Mouse (Mus musculus) CH12F3 (cell line): ENCODE data around the gene Tcam1.

Source experiments
- in situ Hi-C: fragments of 300-500 bp; cut with MboI; formaldehyde crosslinking; loops from 2 replicates; pipeline ENCODE4 v1.14.3; 2020; ENCODE audit warnings: low sequenced_read_pairs

Gene Tcam1

DNA sequence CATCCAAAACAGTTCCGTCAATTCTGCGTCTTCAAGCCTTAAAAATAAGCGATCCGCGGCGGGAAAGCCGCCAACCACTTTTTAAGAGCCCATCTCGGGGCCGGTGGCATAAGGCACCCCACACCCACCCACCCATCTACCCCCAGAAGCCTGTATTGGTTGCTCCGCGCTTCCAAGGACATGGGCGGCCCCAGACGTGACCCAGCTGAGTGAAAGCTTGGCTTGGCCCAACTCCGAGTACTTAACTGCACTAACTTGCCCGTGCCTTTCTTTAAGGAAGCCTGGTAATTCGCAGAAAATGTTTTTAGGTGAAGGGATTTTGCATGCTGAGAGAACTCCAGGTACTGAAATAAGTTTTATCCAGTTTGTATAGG is 3.2 kb upstream of the Tcam1 start:
- in situ Hi-C loops, result no loop called here

DNA sequence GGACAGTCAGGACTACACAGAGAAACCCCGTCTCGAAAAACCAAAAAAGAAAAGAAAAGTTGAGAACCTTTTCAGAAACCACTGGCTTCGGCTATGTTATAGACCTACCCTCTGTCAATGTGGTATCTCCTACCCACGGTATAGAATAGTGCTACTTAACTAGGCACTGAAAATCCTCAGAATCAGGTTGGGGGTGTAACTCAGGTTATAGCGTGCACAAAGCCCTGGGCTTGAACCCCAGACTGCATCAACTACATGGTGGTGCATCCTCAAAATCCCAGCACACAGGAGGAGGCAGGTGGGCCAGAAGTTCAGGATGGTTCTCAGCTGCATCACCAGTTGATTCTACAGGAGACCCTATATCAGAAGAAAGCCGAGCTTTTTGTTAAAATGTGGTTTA is 2.7 kb upstream of the Tcam1 start:
- in situ Hi-C loops, result no loop called here

GRCm38 (mm10) chr11:106274374-106274773 is 2.1 kb upstream of the Tcam1 start:
- in situ Hi-C loops, result no loop called here

GRCm38 (mm10) chr11:106274971-106275411 is 1.5 kb upstream of the Tcam1 start:
- in situ Hi-C loops, result no loop called here

DNA sequence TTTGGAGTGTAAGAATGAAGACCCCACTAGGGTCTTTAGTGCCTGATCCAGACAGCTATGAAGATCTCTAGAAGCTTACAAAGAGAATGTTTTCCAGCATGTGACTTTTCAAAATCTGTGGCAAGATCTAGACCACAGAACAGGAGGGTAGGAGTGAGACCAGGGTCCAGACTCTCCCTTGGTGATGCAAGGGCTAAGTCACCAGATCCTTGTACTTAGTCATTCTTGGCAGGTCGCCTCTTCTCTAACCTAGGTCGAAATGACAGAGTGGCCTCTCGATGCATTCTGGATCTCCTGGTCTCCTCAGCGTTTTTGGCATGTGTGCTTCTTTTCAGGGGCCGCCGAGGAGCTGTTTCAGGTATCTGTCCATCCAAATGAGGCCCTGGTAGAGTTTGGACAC is 6.0 kb downstream of the Tcam1 start:
- in situ Hi-C loops, result no loop called here

DNA sequence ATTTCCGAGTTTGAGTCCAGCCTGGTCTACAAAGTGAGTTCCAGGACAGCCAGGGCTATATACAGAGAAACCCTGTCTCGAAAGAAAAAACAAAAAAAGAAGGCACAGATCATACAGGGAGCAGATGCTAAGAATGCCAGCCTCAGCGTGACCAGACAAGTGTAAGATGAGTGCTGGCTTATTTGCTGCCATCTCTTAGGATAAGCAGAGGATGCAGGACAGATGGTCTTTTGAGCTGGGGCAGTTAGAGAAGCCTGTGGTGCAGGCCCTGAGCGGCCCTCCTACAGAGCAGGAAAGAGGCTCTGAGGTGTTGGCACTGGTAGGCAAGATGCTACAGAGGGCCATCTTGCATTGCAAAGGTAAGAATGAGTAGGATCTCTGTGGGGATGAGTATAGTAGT is 6.9 kb downstream of the Tcam1 start:
- in situ Hi-C loops, result no loop called here

DNA sequence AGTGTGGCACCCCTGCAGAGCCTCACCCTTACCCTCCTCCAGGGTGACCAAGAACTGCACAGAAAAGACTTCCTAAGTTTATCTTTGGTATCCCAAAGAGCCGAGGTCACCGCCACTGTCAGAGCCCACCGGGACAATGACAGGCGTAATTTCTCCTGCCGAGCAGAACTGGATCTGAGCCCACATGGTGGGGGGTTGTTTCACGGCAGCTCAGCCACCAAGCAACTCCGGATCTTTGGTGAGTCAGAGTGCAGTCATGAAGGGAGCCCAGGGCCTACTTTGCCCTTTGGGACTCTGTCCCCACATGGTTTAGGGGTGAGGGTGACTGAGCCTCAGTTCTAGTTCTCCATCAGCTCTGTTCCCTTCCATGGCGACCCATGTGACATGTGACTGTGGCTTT is 7.7 kb downstream of the Tcam1 start:
- in situ Hi-C loops, result no loop called here

DNA sequence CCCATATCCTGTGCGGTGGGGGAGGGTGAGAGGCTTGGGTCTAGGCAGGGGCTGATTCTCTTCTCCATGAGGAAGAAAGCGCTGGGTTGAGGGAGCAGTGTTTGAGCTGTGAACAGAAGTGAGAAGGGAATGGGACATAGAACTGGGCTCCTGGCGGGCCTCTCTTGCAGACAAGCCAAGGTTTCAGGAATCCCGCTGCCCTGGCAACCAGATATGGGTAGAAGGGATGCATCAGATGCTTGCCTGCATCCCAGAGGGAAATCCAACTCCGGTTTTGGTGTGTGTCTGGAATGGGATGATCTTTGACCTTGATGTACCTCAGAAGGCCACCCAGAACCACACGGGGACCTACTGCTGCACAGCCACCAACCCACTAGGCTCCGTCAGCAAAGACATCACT is 9.7 kb downstream of the Tcam1 start:
- in situ Hi-C loops, result no loop called here

DNA sequence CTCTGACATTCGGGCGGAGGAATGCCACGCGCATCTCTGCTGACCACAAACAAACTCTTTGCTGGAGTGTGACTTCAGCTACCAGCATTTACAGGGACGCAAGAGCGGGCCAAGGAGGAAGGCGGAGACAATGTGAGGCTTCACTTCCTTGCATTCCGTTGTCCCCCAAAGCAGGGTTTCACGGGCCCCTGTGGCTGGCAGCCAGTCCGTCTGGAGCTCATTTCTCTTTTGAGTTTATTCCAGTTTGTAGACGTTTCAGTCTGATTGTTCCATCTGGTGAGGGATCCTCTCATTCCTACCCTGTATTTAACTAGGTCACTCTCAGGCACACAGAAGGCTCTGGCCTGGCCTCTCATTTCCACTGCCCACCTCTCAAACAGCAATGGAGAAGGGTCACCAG is 10.5 kb downstream of the Tcam1 start:
- in situ Hi-C loops, result no loop called here

DNA sequence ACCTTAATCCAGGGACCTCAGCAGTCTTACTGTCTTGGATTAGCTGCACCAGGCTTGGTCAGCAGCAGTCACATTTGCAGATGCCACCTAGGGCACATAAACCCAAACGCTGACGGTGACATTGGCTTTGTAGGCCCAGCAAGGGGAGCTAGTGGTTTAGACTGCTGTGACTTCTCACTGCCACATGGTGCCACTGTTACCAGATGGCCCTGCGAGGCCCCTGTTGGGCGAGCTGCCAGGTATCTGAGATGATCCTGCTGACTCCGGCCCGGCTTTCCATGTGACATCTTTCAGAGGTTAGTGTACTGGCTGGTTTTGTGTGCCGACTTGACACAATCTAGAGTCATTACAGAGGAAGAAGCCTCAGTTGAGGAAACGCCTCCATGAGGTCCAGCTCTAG is 12.9 kb downstream of the Tcam1 start:
- in situ Hi-C loops, result no loop called here

GRCm38 (mm10) chr11:106290376-106290775 is 13.9 kb downstream of the Tcam1 start:
- in situ Hi-C loops, result no loop called here

DNA sequence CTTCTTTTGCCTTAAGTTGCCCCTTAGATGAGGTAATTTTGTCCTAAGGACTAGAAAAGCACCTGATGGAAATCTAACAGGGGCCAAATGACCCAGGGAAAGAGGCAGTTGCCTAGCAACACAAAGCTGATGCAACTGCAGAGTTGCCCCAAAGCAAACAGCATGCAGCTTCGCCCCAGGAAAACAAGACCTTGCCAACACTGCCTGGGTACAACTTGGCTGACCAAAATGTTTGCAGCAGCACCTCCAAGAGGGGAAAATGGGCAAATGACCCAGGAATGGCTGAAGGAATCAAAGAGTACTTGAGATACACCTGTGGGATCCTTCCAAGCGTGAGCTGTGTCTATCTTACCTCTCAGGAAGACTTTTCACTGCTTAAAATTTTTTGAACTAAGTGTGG is 15.4 kb downstream of the Tcam1 start:
- in situ Hi-C loops, result no loop called here

- in situ Hi-C loops, result no loop called here
Measured at GRCm38 (mm10) chr11:106301765-106302164, 25.3 kb downstream of the Tcam1 start, which contains the start of gene Gh. TSS of gene Gh (minus strand) at chr11:106301865.

DNA sequence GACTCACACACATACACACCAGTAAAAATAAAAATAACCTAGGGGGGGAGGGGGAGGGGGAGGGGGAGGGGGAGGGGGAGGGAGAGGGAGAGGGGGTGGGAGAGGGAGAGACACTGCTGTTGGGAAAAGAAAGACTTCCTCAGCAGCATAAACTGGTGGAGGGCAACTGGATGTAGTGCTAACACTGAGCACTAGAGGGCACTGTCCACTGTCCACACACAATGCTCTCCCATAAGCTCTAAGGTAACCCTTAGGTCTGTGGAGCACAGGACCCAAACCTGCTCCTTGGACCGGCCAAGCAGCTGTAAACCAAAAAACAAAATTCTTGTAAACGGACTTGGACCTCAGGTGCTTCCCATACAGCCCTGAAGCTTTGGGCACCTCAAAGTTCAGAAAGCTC is 26.2 kb downstream of the Tcam1 start:
- in situ Hi-C loops, result no loop called here

- in situ Hi-C loops, result no loop called here
Measured at GRCm38 (mm10) chr11:106305348-106306064, 29.0 kb downstream of the Tcam1 start.

DNA sequence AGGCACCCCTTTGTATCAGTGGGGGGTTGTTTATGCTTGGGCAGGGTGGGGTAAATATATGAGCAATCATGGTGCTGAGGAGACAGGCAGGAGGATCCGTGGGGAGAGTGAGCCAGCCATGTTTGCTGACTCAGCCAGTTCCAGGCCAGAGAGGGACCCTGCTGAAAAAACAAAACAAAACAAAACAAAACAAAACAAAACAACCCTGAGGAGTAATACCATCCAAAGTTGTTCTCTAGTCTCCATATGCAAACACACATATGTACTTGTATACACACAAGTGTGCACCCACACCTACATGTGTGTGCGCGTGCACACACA is 29.6 kb downstream of the Tcam1 start:
- in situ Hi-C loops, result no loop called here

DNA sequence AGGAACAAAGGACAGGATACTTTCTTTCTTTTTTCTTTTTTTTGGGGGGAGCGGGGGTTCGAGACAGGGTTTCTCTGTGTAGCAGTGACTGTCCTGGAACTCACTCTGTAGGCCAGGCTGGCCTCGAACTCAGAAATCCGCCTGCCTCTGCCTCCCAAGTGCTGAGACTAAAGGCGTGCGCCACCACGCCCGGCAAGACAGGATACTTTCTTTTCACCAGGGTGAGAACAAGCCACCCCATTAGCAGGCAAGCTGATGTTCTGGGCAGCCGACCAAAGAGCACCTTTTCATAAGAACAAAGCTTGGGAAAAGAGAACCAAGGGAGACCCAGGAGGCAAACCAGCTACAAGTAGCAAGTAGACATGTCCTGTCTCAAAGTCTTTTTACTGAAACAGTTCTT is 30.3 kb downstream of the Tcam1 start:
- in situ Hi-C loops, result no loop called here

DNA sequence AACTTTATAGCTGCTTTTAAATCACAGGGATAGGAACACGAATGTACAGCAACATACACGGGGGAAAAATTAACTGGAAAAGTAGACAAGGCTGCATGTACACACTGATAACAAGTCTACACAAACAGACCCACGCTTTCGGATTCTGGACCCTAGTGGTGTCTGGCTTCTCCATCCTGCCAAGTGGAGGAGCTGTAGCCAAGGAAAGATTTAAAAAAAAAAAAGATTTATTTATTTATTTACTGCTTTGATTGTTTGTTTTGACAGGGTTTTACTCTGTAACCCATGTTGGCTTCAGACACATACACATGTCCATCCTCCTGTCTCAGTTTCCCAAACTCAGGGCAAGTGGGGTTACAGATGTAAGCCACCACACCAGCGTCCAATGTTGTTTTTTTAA is 31.0 kb downstream of the Tcam1 start:
- in situ Hi-C loops, result no loop called here

- in situ Hi-C loops, result no loop called here
Measured at GRCm38 (mm10) chr11:106308162-106308561, 31.7 kb downstream of the Tcam1 start.

- in situ Hi-C loops, result no loop called here
Measured at GRCm38 (mm10) chr11:106310123-106310522, 33.7 kb downstream of the Tcam1 start.

DNA sequence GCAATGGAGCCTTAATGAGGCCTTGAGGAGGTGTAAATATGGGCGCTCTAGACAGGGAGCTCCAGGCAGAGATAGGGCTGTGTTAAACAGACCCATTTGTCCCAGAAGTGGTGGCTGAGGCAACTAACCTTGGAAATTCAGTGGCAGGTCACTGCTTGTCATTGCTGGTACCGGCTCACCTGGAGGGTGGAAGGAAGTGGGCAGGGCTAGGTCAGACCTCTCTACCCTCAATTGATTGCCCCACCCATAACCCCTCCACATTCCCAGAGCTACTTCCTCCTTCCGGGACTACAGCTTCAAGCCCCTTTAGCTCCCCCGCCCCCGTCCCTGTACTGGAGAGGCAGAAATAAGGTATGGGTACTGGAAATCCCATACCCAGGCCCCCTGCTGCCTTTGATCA is 37.1 kb downstream of the Tcam1 start:
- in situ Hi-C loops, result no loop called here

GRCm38 (mm10) chr11:106314333-106314812 is 37.9 kb downstream of the Tcam1 start, which contains the start of gene Cd79b:
TSS of gene Cd79b (minus strand) at chr11:106314762.
- in situ Hi-C loops, result no loop called here

DNA sequence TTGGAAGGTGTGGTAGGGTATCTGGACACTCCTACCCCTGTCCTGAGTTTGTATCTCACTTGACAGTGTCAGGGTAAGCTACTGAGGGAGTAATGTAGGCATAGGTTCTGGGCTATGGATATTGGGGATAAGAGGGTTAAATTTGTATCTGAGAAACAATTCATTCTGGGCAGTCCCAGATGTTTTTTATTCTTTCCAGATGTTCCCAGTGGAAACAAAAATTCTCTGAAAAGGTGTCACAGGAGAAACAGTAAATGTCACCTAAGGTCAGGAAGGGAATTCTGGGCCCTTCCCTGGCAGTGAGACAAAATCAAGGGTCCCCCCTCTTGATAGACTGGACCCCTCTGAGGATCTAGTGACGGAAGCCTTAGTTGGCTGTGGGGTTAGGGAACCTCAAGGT is 39.9 kb downstream of the Tcam1 start:
- in situ Hi-C loops, result no loop called here
